Mouse (Mus musculus): ENCODE data around the gene Myef2. TPM values are rescaled to one million over a fixed set of nuclear protein-coding genes. Genes with fewer than 3 reads are reported as not detected.

The Myef2 gene
- total RNA-seq (2023) = 29.2 TPM

DNA sequence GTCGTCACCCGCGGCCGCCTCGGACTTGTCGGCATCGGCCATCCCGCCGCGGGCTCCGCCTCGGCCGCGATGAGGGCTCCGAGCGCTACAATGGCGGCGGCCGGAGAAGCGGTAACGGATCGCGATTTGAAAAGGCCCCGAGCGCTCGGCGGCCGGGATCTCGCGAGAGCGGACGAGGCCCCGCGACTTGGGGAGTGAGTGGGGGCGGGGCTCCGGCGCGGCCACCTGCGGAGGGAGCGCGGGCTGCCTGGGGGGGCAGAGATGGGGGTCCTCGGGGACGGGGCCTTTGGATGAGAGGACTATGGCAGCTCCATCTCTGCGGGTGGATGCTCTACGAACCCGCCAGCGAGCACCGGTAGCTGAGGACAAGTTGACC lies at the start of gene Myef2:
TSS of gene Myef2 (minus strand) at position 185 of the 376 bp plus-strand sequence.

DNA sequence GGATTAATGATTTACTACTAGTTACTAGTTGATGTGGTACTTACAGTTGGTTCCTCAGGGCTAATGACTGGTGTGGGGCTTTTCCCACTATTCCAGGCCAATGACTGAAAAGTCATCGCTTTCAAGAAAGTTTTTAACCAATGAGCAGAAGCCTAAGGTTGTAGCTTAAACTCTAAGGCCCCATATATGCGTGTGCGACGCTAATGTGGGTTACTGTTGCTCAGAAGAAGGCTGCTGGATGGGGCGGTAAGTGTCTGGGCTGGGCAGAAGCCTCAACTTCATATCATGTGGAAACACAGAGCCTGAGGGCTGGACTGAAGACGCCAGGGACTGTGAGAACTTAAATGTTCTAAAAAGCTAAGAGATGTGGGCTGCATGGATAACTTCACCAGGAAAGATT lies 28.9 kb upstream of the Myef2 start, which contains the start of gene Slc12a1:
TSS of gene Slc12a1 (plus strand) at position 118 of the 400 bp plus-strand sequence.

DNA sequence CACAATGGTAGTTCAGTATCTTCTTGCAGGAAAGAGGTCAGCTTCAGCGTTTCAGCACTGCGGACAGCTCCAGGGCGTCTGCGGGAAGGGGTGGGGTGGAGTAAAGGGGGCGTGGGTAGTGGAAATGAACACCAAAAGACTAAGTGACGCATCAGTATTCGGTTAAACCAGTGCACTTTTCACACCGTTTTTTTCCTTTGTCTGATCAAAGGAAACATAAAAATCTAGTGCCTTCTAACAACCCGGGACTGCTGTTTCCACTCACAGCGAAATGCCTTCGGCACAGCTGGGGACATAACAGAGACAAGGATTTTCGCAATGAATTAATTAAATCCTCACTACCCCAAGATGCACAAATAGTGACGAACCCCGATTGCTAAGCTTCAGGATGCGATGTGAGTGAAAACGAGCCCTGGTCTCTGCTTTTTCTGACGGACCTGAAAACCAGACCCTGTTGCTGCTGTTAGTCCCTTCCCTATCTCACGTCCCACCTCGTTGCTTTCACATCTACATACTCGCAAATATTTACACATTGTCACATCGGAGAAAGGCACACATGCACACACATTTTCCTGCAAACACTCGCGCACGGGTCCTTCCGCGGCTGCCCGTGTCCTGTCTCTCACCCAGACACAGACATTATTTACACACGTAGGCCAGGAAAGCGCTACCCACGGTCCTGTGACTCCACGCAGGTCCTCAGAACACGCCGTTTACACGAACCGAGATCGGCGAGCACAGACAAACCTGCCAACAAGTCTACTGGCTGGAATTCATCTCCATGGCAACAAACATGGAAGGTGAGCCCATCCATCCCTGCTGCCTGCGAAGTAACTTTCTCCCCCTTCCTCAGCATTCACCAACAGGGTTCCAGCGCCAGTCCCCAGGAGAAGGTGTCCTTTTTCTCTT lies 12.7 kb upstream of the Myef2 start, which contains the start of gene Ctxn2:
TSS of gene Ctxn2 (plus strand) at position 790 of the 909 bp plus-strand sequence.

DNA sequence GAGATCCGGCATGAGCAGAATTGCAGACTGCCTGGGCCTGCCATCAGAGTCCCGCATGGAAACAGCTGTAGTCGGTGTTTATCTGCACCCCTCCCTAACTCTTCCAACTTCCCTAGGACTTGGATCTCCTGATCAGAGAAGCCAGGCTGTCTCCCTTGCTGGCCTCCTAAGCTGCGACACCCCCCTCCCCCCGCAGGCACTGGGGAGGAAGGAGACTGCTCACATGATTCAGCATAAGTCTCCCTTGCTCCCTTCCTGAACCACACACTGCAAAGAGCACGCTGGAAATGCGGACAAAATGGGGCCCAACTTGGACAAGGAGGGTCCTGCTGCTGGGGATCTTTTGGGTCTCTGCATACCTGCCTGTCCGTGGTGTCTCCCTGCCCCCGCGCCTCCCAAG lies 55.6 kb downstream of the Myef2 start, which contains the start of gene Slc24a5:
TSS of gene Slc24a5 (plus strand) at position 231 of the 400 bp plus-strand sequence.

Other genes starting within 250 kb of the Myef2 start
- gene Slc24a5, start 55.5 kb downstream of the Myef2 start, total RNA-seq (2023) = not detected
- gene Ctxn2, start 13.0 kb upstream of the Myef2 start, total RNA-seq (2023) = not detected
- not detected for gene Slc12a1, start 28.8 kb upstream of the Myef2 start, total RNA-seq (2023)
- gene Dut, start 123.5 kb upstream of the Myef2 start, total RNA-seq (2023) = 30.1 TPM